Comparison of ENCODE assay signal across 25 mouse cellular contexts in genomic region chr7:101133591-101133990, GRCm38 (mm10). TPM values are rescaled to one million over a fixed set of nuclear protein-coding genes. Genes with fewer than 3 reads are reported as not detected.
A peak's percentile ranks its signal among the peaks of the same experiment; 100 is the strongest.
DNase-seq lines count a peak whose midpoint lies in the region; ATAC-seq and TF ChIP-seq lines count a peak whose summit lies in the region.
"Had no signal": no experiment of that assay in that cellular context is flagged by ENCODE, and none has a peak within 500 bp of the region (broad histone marks: within the 10 kb centered on the region; RNA-seq: fewer than 3 reads in every experiment).

No protein-coding gene starts in this region.

- no peak for TF ChIP-seq CTCF in liver, postnatal 0 days (IDR thresholded peaks at IDR 0.05; ENCODE audit: low read depth)
- no peak for TF ChIP-seq CTCF in liver, embryonic 14.5 days (IDR thresholded peaks at IDR 0.05; ENCODE audit: low read depth)

- H3K9me3 ChIP-seq in liver, postnatal 0 days (ENCODE audit: low read length): no peaks in the 10 kb centered on the region
- H3K9me3 ChIP-seq in liver, embryonic 14.5 days (ENCODE audit: control insufficient read depth, low read length): no peaks in the 10 kb centered on the region
- H3K9me3 ChIP-seq in forebrain, embryonic 14.5 days (replicated peaks; ENCODE audit: control insufficient read depth, low read length): no peaks in the 10 kb centered on the region
- H3K9me3 ChIP-seq: embryonic facial prominence, embryonic 13.5 days; embryonic facial prominence, embryonic 15.5 days; forebrain, embryonic 13.5 days; G1E had no signal

- ATAC-seq in liver, postnatal 0 days: no peak
- 0 out of 2 replicates have a peak, but pooled peaks have one; percentile 34 for ATAC-seq in erythroblast, adult 5-6 weeks (replicated peaks; ENCODE audit: low FRiP score, poor library complexity, severe bottlenecking)
- peak; percentile 35; the same call in 1 of the 2 replicates for ATAC-seq in liver, embryonic 14.5 days (ENCODE audit: insufficient read depth)
- 0 out of 2 replicates have a peak, but pooled peaks have one; percentile 44 for ATAC-seq in megakaryocyte-erythroid progenitor cell, adult 5-6 weeks (replicated peaks; ENCODE audit: low FRiP score, low TSS enrichment, poor library complexity, severe bottlenecking)
- ATAC-seq in forebrain, embryonic 14.5 days: no peak
- ATAC-seq: CD4-positive, CD25-positive, alpha-beta regulatory T cell, adult 4 months; forebrain, embryonic 13.5 days; forebrain, embryonic 16.5 days had no signal

- no peak overlapping the region for H3K4me3 ChIP-seq in liver, postnatal 0 days (ENCODE audit: low read depth, low read length)
- H3K4me3 ChIP-seq in liver, embryonic 14.5 days (ENCODE audit: insufficient read depth in 1 of 2, low read depth in 2 of 2, low read length in 2 of 2): no peak overlapping the region
- H3K4me3 ChIP-seq in forebrain, embryonic 14.5 days (ENCODE audit: low read depth, low read length): no peak overlapping the region
- H3K4me3 ChIP-seq: embryonic facial prominence, embryonic 13.5 days; embryonic facial prominence, embryonic 15.5 days; forebrain, embryonic 13.5 days had no signal

- H3K36me3 ChIP-seq in liver, postnatal 0 days (replicated peaks; ENCODE audit: insufficient read depth, low read length): no peaks in the 10 kb centered on the region; the same call in 1 of the 2 replicates
- no peaks in the 10 kb centered on the region for H3K36me3 ChIP-seq in liver, embryonic 14.5 days (replicated peaks; ENCODE audit: control insufficient read depth, insufficient read depth, low read depth)
- no peaks in the 10 kb centered on the region for H3K36me3 ChIP-seq in forebrain, embryonic 14.5 days (ENCODE audit: control insufficient read depth, insufficient read depth, low read length)
- H3K36me3 ChIP-seq: embryonic facial prominence, embryonic 15.5 days had no signal

- H3K27me3 ChIP-seq in liver, postnatal 0 days (ENCODE audit: insufficient read depth, low read length): no peaks in the 10 kb centered on the region
- no peaks in the 10 kb centered on the region for H3K27me3 ChIP-seq in liver, embryonic 14.5 days (ENCODE audit: control insufficient read depth, insufficient read depth, low read length)
- H3K27me3 ChIP-seq in forebrain, embryonic 14.5 days (replicated peaks; ENCODE audit: control insufficient read depth, insufficient read depth, low read length): no peaks in the 10 kb centered on the region
- H3K27me3 ChIP-seq: CH12.LX; embryonic facial prominence, embryonic 13.5 days; embryonic facial prominence, embryonic 15.5 days; forebrain, embryonic 13.5 days had no signal

- WGBS in liver, postnatal 0 days (ENCODE audit: insufficient replicate concordance): 75% methylated on average over 2 of the region's 2 CpGs
- 49% methylated on average over 2 of the region's 2 CpGs for WGBS in liver, embryonic 14.5 days (ENCODE audit: insufficient replicate concordance)
- WGBS in forebrain, embryonic 14.5 days: 98% methylated on average over 2 of the region's 2 CpGs

- TF ChIP-seq EP300 in liver, postnatal 0 days (IDR thresholded peaks at IDR 0.05; ENCODE audit: low read depth): no peak
- no peak for TF ChIP-seq EP300 in liver, embryonic 14.5 days (IDR thresholded peaks at IDR 0.05; ENCODE audit: low read depth)

- H3K4me1 ChIP-seq in liver, postnatal 0 days (ENCODE audit: insufficient read depth): peaks cover 2% of the 10 kb centered on the region; the same call in 1 of the 2 replicates
- peaks cover 2 to 8% of the 10 kb centered on the region in 2 experiments; a peak in 3 of 4 replicates for H3K4me1 ChIP-seq in liver, embryonic 14.5 days (replicated peaks; ENCODE audit: control insufficient read depth in 2 of 2, insufficient read depth in 2 of 2, low read length in 1 of 2)
- no peaks in the 10 kb centered on the region for H3K4me1 ChIP-seq in forebrain, embryonic 14.5 days (ENCODE audit: control insufficient read depth, insufficient read depth, low read length)
- H3K4me1 ChIP-seq: embryonic facial prominence, embryonic 13.5 days had no signal

- no peak overlapping the region for H3K4me2 ChIP-seq in liver, postnatal 0 days (ENCODE audit: low read depth, low read length)
- H3K4me2 ChIP-seq in liver, embryonic 14.5 days (ENCODE audit: low read depth): no peak overlapping the region
- H3K4me2 ChIP-seq in forebrain, embryonic 14.5 days (ENCODE audit: low read length): no peak overlapping the region
- H3K4me2 ChIP-seq: embryonic facial prominence, embryonic 13.5 days; embryonic facial prominence, embryonic 15.5 days; forebrain, embryonic 13.5 days had no signal

- H3K9ac ChIP-seq in liver, postnatal 0 days (replicated peaks): no peak overlapping the region
- H3K9ac ChIP-seq in liver, embryonic 14.5 days (replicated peaks): no peak overlapping the region
- no peak overlapping the region for H3K9ac ChIP-seq in forebrain, embryonic 14.5 days (ENCODE audit: low read length)
- H3K9ac ChIP-seq: embryonic facial prominence, embryonic 13.5 days; embryonic facial prominence, embryonic 15.5 days; forebrain, embryonic 13.5 days had no signal

- DNase-seq in liver: peak; percentile 46
- no peak for DNase-seq in liver, postnatal 0 days
- peak in 1 of 3 experiments; percentile 17 for DNase-seq in liver, embryonic 14.5 days (ENCODE audit: low read depth in 3 of 3, low spot score in 3 of 3)
- no peak for DNase-seq in layer of hippocampus, postnatal 36 days
- DNase-seq in forebrain, embryonic 14.5 days (ENCODE audit: low spot score): no peak
- DNase-seq: adrenal gland, adult 2 months; adrenal gland, postnatal 10 days; adrenal gland, postnatal 25 days; B cell, adult 2 months; cerebellum, adult 11 months; cerebellum, adult 18-20 months; cerebellum, adult 8-10 months; cerebellum, adult 9-11 months; cerebellum, postnatal 14 days; cerebellum, postnatal 36 days; embryo, embryonic 11 days had no signal

- no peak overlapping the region for H3K27ac ChIP-seq in liver, postnatal 0 days (ENCODE audit: low read depth)
- no peak overlapping the region for H3K27ac ChIP-seq in liver, embryonic 14.5 days
- no peak overlapping the region for H3K27ac ChIP-seq in forebrain, embryonic 14.5 days (ENCODE audit: low read depth, low read length)
- H3K27ac ChIP-seq: embryonic facial prominence, embryonic 13.5 days; embryonic facial prominence, embryonic 15.5 days; forebrain, embryonic 13.5 days had no signal

RNA-seq across cellular contexts. Expression of gene Fchsd2, which starts 40.9 kb away (rescaled TPM):
- polyA plus RNA-seq in liver, postnatal 0 days (2015; fragmentation: Nextera tagmentation; extraction: Ambion mirVana): 7.4 and 7.8 TPM in 2 replicates
- total RNA-seq in erythroblast, adult 5-6 weeks (2015; ENCODE audit: low replicate concordance): 6.7 and 7.3 TPM in 2 replicates
- total RNA-seq in erythroblast, adult 5-6 weeks (2017; ENCODE audit: low replicate concordance): 3.1 and 12.8 TPM in 2 replicates
- polyA plus RNA-seq in liver, embryonic 14.5 days (2012; rRNA removed): 2.4 and 3.3 TPM in 2 replicates
- 3.1 and 3.4 TPM in 2 replicates for polyA plus RNA-seq in liver, embryonic 14.5 days (2014; fragmentation: Nextera tagmentation; extraction: Ambion mirVana)
- 16.2 and 19.1 TPM in 2 replicates for total RNA-seq in megakaryocyte-erythroid progenitor cell, adult 5-6 weeks (2014; fragmentation: Nextera tagmentation)
- total RNA-seq in megakaryocyte-erythroid progenitor cell, adult 5-6 weeks (2017): 20.2 and 22.6 TPM in 2 replicates
- 10 to 100 TPM; 39.2 to 40.5 TPM for total RNA-seq in layer of hippocampus, postnatal 36 days (2021)
- polyA plus RNA-seq in forebrain, embryonic 14.5 days (2014; fragmentation: Nextera tagmentation; extraction: Ambion mirVana): 27.9 and 40.2 TPM in 2 replicates

Comparison
In these comparisons a context has a peak if more than half of its experiments do, and no peak if none do; other contexts are left out.
1. ATAC-seq: peak in erythroblast, adult 5-6 weeks (single experiment), liver, embryonic 14.5 days (single experiment) and megakaryocyte-erythroid progenitor cell, adult 5-6 weeks (single experiment); none in liver, postnatal 0 days (single experiment) and forebrain, embryonic 14.5 days (single experiment).